Mouse (Mus musculus): ENCODE measurements around the gene Mfsd14b. TPM values are rescaled to one million over a fixed set of nuclear protein-coding genes. Genes with fewer than 3 reads are reported as not detected.

The Mfsd14b gene
- polyA plus RNA-seq (2021; fragmentation: Nextera tagmentation) = 38.7 and 41.2 TPM in 2 replicates
- long read RNA-seq, experiment 1, transcript Mfsd14b-203 (12 exons, 3,832 nt) = major isoform, 64 of 72 reads
- long read RNA-seq, experiment 1, partial matches to known transcripts = 4 of 72 reads
- long read RNA-seq, experiment 1, other reads (novel, unspliced or antisense) = 4 of 72 reads
- long read RNA-seq, experiment 2, transcript Mfsd14b-203 (12 exons, 3,832 nt) = major isoform, 348 of 380 reads
- long read RNA-seq, experiment 2, partial matches to known transcripts = 6 of 380 reads
- long read RNA-seq, experiment 2, other reads (novel, unspliced or antisense) = 24 of 380 reads

DNA sequence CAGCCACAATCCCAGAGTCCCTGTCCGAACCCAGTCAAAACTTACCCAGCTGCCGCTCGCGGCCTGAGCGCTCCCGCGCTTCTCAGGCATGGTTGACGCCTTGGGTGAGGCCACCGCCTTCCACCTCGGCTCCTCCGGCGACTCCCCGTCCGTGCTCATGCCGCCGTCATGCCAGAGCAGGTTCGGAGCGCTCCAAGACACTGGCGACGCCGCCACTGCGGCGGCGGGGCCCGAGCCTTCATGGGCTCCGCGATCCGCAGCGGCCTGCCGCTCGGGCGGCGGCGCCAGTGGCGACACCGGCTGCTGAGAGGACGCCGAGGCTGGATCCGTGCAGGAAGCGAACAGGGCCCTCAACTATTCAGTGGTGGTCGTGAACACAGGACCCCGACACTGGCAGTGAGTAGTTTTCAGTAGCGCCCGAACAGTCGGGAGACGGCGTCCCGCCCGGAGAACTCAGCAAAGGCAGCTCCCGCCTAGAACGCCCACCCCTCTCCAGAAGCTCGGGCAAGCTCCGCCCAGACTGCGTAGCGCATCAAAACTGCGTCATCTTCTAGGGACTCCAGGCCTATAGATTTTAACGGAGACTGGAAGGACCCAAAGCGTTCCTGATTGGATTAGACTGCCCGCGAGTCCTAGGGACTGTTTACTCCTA, at the start of gene Mfsd14b:
Mfsd14b (minus strand) TSS at position 517 of the 652 bp plus-strand sequence.

DNA sequence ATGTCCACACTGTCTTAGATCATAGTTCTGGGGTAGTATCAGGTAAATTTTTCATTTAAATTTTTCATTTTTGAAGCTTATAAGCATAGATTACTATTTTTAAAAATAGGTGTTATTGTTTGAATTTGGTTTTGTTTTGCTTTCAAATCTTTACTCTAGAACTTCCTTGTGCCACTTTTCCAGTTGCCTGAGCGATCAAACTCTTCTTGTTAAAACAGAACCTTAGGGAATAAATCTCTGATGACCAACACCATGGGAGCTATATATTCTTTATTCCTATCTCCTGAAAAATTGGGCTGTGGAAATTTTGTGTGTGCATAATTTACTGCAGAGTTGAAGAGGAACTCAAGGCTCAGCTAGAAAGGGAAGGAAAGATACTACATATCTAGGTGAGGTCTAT, 37.2 kb upstream of the Mfsd14b start, which contains the start of gene Olfr466:
Olfr466 (plus strand) TSS at position 301 of the 400 bp plus-strand sequence.

DNA sequence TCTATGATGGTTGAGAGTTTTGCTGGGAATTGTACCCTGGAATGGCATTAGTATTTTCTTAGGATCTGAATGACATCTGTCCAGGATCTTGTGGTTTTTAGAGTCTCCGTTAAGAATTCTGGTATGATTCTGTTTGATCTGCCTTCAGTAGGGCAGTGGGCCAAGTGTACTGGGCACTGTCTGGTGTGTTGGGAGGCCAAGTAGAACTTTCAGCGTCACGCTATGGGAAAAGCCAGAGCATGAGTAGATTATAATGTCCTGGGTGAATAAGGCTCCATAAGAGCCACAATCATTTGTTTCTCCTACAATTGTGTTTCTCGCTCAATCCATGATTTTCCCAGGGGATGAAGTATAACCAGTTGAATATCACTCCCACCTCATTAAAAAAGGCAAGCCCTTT, 25.0 kb upstream of the Mfsd14b start, which contains the start of gene Olfr465-ps1:
Olfr465-ps1 (plus strand) TSS at position 301 of the 400 bp plus-strand sequence.

DNA sequence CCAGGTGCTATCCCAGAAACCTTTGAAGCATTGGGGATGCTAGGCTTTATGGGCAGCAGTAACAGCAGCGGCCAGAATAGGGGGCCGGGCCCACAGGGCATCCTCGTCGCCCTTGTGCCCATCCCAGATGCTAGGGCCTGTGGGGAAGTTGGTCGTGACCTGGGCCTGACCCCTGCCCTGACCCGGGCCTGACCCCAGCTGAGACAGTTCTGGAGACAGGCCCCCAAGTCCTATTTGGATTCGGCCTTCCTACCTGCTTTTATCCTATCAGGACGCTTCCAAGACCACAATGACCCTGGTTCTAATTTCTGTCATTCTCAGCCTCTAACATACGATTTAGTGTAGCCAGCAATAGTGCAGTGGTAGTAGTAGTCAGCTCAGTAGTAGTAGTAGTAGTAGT, 60.1 kb downstream of the Mfsd14b start, which contains the start of gene Prss47:
Prss47 (minus strand) TSS at position 101 of the 400 bp plus-strand sequence.

DNA sequence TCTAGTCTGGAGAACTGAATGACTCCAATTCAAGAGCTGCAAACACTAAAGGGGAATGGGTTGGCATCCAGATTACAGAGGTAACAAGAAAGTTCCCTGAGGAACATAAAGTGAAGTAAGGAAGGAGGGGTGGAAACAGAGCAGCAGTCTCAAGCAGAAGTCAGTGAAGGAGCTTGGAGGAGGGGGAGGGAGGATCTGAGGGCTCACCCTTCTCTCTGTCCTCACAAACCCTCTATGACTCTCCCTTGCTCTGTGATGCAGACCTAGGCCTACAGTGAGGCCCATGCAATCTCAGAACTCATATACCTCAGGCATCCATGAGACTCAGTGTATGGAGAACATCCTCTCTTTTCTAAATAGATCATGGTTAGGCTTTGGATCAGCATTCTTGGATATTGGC, 80.0 kb downstream of the Mfsd14b start, which contains the start of gene Spata31d1c:
Spata31d1c (plus strand) TSS at position 301 of the 400 bp plus-strand sequence.

Other genes with a start within 250 kb of the Mfsd14b start
- gene Cntnap3, start 209.0 kb downstream of the Mfsd14b start, polyA plus RNA-seq (2021; fragmentation: Nextera tagmentation) = 0.70 and 0.83 TPM in 2 replicates
- gene Spata31, start 195.6 kb downstream of the Mfsd14b start, polyA plus RNA-seq (2021; fragmentation: Nextera tagmentation) = not detected in 2 replicates
- gene Spata31d1c, start 79.9 kb downstream of the Mfsd14b start, polyA plus RNA-seq (2021; fragmentation: Nextera tagmentation) = not detected in 2 replicates
- gene Prss47, start 60.2 kb downstream of the Mfsd14b start, polyA plus RNA-seq (2021; fragmentation: Nextera tagmentation) = not detected in 2 replicates
- gene Olfr465-ps1, start 25.1 kb upstream of the Mfsd14b start, polyA plus RNA-seq (2021; fragmentation: Nextera tagmentation) = not detected in 2 replicates
- not detected in 2 replicates for gene Olfr466, start 37.3 kb upstream of the Mfsd14b start, polyA plus RNA-seq (2021; fragmentation: Nextera tagmentation)
- gene Nlrp4f, start 93.0 kb upstream of the Mfsd14b start, polyA plus RNA-seq (2021; fragmentation: Nextera tagmentation) = not detected in 2 replicates
- 0.19 TPM in 1 of 2 replicates, not detected in the other for gene Gm10775, start 146.6 kb upstream of the Mfsd14b start, polyA plus RNA-seq (2021; fragmentation: Nextera tagmentation)
- gene Zfp369, start 165.8 kb upstream of the Mfsd14b start, polyA plus RNA-seq (2021; fragmentation: Nextera tagmentation) = 11.7 and 12.8 TPM in 2 replicates